ENCODE assay signal across 13 mouse cellular contexts in genomic region chr6:88785781-88786542, GRCm38 (mm10). TPM values are rescaled to one million over a fixed set of nuclear protein-coding genes. Genes with fewer than 3 reads are reported as not detected.
DNase-seq lines count a peak whose midpoint lies in the region; ATAC-seq lines count a peak whose summit lies in the region.
"Had no signal": no experiment of that assay in that cellular context is flagged by ENCODE, and none has a peak within 500 bp of the region (broad histone marks: within the 10 kb centered on the region; RNA-seq: fewer than 3 reads in every experiment).

No protein-coding gene starts in this region.

- no peak overlapping the region for H3K4me2 ChIP-seq in hindbrain, embryonic 12.5 days (replicated peaks)
- H3K4me2 ChIP-seq in hindbrain, embryonic 16.5 days (ENCODE audit: low read length), result no peak overlapping the region
- no peak overlapping the region for H3K4me2 ChIP-seq in neural tube, embryonic 13.5 days
- H3K4me2 ChIP-seq in neural tube, embryonic 15.5 days, result no peak overlapping the region
- H3K4me2 ChIP-seq: midbrain, embryonic 11.5 days had no signal

- WGBS in hindbrain, embryonic 12.5 days, result 75% methylated on average over 10 of the region's 10 CpGs
- WGBS in hindbrain, embryonic 16.5 days, result 69% methylated on average over 10 of the region's 10 CpGs
- WGBS in neural tube, embryonic 13.5 days, result 53% methylated on average over 10 of the region's 10 CpGs
- WGBS in neural tube, embryonic 15.5 days, result 58% methylated on average over 10 of the region's 10 CpGs

- DNase-seq in cerebellum, adult 9-11 months, result peak; percentile 69
- no peak for DNase-seq in cerebellum, adult 18-20 months
- DNase-seq in MN1 (ENCODE audit: low spot score), result no peak
- DNase-seq in frontal cortex, postnatal 10 days (ENCODE audit: low spot score in 2 of 2), result no peak
- DNase-seq: adrenal gland, postnatal 10 days; B cell, adult 2 months; thymus, postnatal 36 days had no signal

- no peaks in the 10 kb centered on the region for H3K9me3 ChIP-seq in hindbrain, embryonic 12.5 days (replicated peaks)
- H3K9me3 ChIP-seq in hindbrain, embryonic 16.5 days (ENCODE audit: control insufficient read depth, low read length), result no peaks in the 10 kb centered on the region
- no peaks in the 10 kb centered on the region for H3K9me3 ChIP-seq in neural tube, embryonic 13.5 days
- H3K9me3 ChIP-seq in neural tube, embryonic 15.5 days (replicated peaks), result no peaks in the 10 kb centered on the region

- no peaks in the 10 kb centered on the region for H3K36me3 ChIP-seq in hindbrain, embryonic 12.5 days
- no peaks in the 10 kb centered on the region for H3K36me3 ChIP-seq in hindbrain, embryonic 16.5 days (ENCODE audit: control insufficient read depth, insufficient read depth, low read length)
- no peaks in the 10 kb centered on the region for H3K36me3 ChIP-seq in neural tube, embryonic 13.5 days
- H3K36me3 ChIP-seq in neural tube, embryonic 15.5 days, result no peaks in the 10 kb centered on the region

- H3K4me1 ChIP-seq in hindbrain, embryonic 12.5 days, result peaks cover 41% of the 10 kb centered on the region
- H3K4me1 ChIP-seq in hindbrain, embryonic 16.5 days (ENCODE audit: control insufficient read depth, insufficient read depth, low read depth, low read length), result peaks cover 21% of the 10 kb centered on the region
- peaks cover 50% of the 10 kb centered on the region for H3K4me1 ChIP-seq in neural tube, embryonic 13.5 days (replicated peaks)
- peaks cover 53% of the 10 kb centered on the region for H3K4me1 ChIP-seq in neural tube, embryonic 15.5 days

- ATAC-seq in hindbrain, embryonic 12.5 days (ENCODE audit: low FRiP score), result no peak
- no peak for ATAC-seq in hindbrain, embryonic 16.5 days
- ATAC-seq in neural tube, embryonic 13.5 days (ENCODE audit: low read depth), result no peak
- no peak for ATAC-seq in neural tube, embryonic 15.5 days (ENCODE audit: low FRiP score)
- ATAC-seq: inflammation-experienced regulatory T-cells, adult 6 months had no signal

- H3K9ac ChIP-seq in hindbrain, embryonic 12.5 days, result no peak overlapping the region
- H3K9ac ChIP-seq in hindbrain, embryonic 16.5 days (ENCODE audit: low read depth, low read length), result no peak overlapping the region
- no peak overlapping the region for H3K9ac ChIP-seq in neural tube, embryonic 13.5 days
- H3K9ac ChIP-seq in neural tube, embryonic 15.5 days (replicated peaks), result no peak overlapping the region

- no peak overlapping the region for H3K4me3 ChIP-seq in hindbrain, embryonic 12.5 days
- no peak overlapping the region for H3K4me3 ChIP-seq in hindbrain, embryonic 16.5 days (ENCODE audit: low read length)
- H3K4me3 ChIP-seq in neural tube, embryonic 13.5 days, result no peak overlapping the region
- H3K4me3 ChIP-seq in neural tube, embryonic 15.5 days (replicated peaks), result no peak overlapping the region

- no peaks in the 10 kb centered on the region; the same call in 1 of the 2 replicates for H3K27me3 ChIP-seq in hindbrain, embryonic 12.5 days
- no peaks in the 10 kb centered on the region for H3K27me3 ChIP-seq in hindbrain, embryonic 16.5 days (replicated peaks; ENCODE audit: control insufficient read depth, insufficient read depth, low read length)
- no peaks in the 10 kb centered on the region; the same call in 1 of the 2 replicates for H3K27me3 ChIP-seq in neural tube, embryonic 13.5 days
- H3K27me3 ChIP-seq in neural tube, embryonic 15.5 days (replicated peaks), result no peaks in the 10 kb centered on the region

- peak overlapping the region; percentile 7; the same call in 1 of the 2 replicates for H3K27ac ChIP-seq in hindbrain, embryonic 12.5 days
- H3K27ac ChIP-seq in hindbrain, embryonic 16.5 days (ENCODE audit: low read depth, low read length), result no peak overlapping the region
- 0 out of 2 replicates have a peak overlapping the region, but pooled peaks have one; percentile 33 for H3K27ac ChIP-seq in neural tube, embryonic 13.5 days (replicated peaks)
- H3K27ac ChIP-seq in neural tube, embryonic 15.5 days (replicated peaks), result no peak overlapping the region

RNA-seq across cellular contexts. Expression of gene Abtb1, which starts 55.8 kb away (rescaled TPM):
- 32.1 and 36.1 TPM in 2 replicates for polyA plus RNA-seq in hindbrain, embryonic 12.5 days (2016; fragmentation: Nextera tagmentation; extraction: Ambion mirVana)
- 37.7 and 39.4 TPM in 2 replicates for polyA plus RNA-seq in hindbrain, embryonic 16.5 days (2015; fragmentation: Nextera tagmentation; extraction: Ambion mirVana)
- polyA plus RNA-seq in neural tube, embryonic 13.5 days (2015; fragmentation: Nextera tagmentation; extraction: Ambion mirVana), result 43.1 and 43.4 TPM in 2 replicates
- polyA plus RNA-seq in neural tube, embryonic 15.5 days (2015; fragmentation: Nextera tagmentation; extraction: Ambion mirVana), result 42.4 and 45.4 TPM in 2 replicates

Comparison
In these comparisons a context has a peak if more than half of its experiments do, and no peak if none do; other contexts are left out.
1. H3K27ac ChIP-seq: peak in hindbrain, embryonic 12.5 days (single experiment) and neural tube, embryonic 13.5 days (single experiment); none in hindbrain, embryonic 16.5 days (single experiment) and neural tube, embryonic 15.5 days (single experiment).